ENCODE assay signal across 8 mouse cellular contexts in genomic region chr16:96126684-96127171, GRCm38 (mm10). TPM values are rescaled to one million over a fixed set of nuclear protein-coding genes. Genes with fewer than 3 reads are reported as not detected.
DNase-seq lines count a peak whose midpoint lies in the region; ATAC-seq and TF ChIP-seq lines count a peak whose summit lies in the region.

No protein-coding gene starts in this region.

- peak overlapping the region; percentile 98 for H3K27ac ChIP-seq in heart, postnatal 0 days (ENCODE audit: low read depth)
- H3K27ac ChIP-seq in liver, embryonic 15.5 days (replicated peaks) = peak overlapping the region; percentile 72
- H3K27ac ChIP-seq in neural tube, embryonic 15.5 days (replicated peaks) = peak overlapping the region; percentile 100

- H3K9ac ChIP-seq in heart, postnatal 0 days (replicated peaks; ENCODE audit: low read depth, low read length) = peak overlapping the region; percentile 84
- H3K9ac ChIP-seq in liver, embryonic 15.5 days = peak overlapping the region; percentile 69
- H3K9ac ChIP-seq in neural tube, embryonic 15.5 days (replicated peaks) = peak overlapping the region; percentile 91

- H3K36me3 ChIP-seq in heart, postnatal 0 days (replicated peaks; ENCODE audit: control insufficient read depth, insufficient read depth, low read length) = peaks cover 38% of the 10 kb centered on the region
- peaks cover 31% of the 10 kb centered on the region for H3K36me3 ChIP-seq in liver, embryonic 15.5 days (replicated peaks)
- H3K36me3 ChIP-seq in neural tube, embryonic 15.5 days = peaks cover 35% of the 10 kb centered on the region

- 2% methylated on average over 19 of the region's 19 CpGs for WGBS in heart, postnatal 0 days
- 2% methylated on average over 19 of the region's 19 CpGs for whole genome bisulfite sequencing in liver, embryonic 15.5 days (ENCODE audit: insufficient replicate concordance)
- WGBS in neural tube, embryonic 15.5 days = 6% methylated on average over 19 of the region's 19 CpGs

- H3K27me3 ChIP-seq in heart, postnatal 0 days (ENCODE audit: control insufficient read depth, insufficient read depth, low read length) = no peaks in the 10 kb centered on the region
- peaks cover 21% of the 10 kb centered on the region for H3K27me3 ChIP-seq in liver, embryonic 15.5 days
- H3K27me3 ChIP-seq in neural tube, embryonic 15.5 days (replicated peaks) = no peaks in the 10 kb centered on the region

- TF ChIP-seq CTCF in heart, postnatal 0 days (IDR thresholded peaks at IDR 0.05; ENCODE audit: low read depth) = no peak

- peaks cover 20% of the 10 kb centered on the region for H3K4me1 ChIP-seq in heart, postnatal 0 days (ENCODE audit: control insufficient read depth, insufficient read depth)
- peaks cover 31% of the 10 kb centered on the region for H3K4me1 ChIP-seq in liver, embryonic 15.5 days (replicated peaks)
- peaks cover 35% of the 10 kb centered on the region for H3K4me1 ChIP-seq in neural tube, embryonic 15.5 days

- no peak for ATAC-seq in heart, postnatal 0 days (ENCODE audit: insufficient read depth, low read depth)
- no peak for ATAC-seq in liver, embryonic 15.5 days (ENCODE audit: insufficient read depth)
- ATAC-seq in neural tube, embryonic 15.5 days (ENCODE audit: low FRiP score) = no peak

- H3K4me3 ChIP-seq in heart, postnatal 0 days (ENCODE audit: low read depth, low read length) = peak overlapping the region; percentile 69
- peak overlapping the region; percentile 71 for H3K4me3 ChIP-seq in liver, embryonic 15.5 days (replicated peaks)
- peak overlapping the region; percentile 80 for H3K4me3 ChIP-seq in neural tube, embryonic 15.5 days (replicated peaks)

- peak overlapping the region; percentile 84 for H3K4me2 ChIP-seq in heart, postnatal 0 days (ENCODE audit: low read depth, low read length)
- peak overlapping the region; percentile 92 for H3K4me2 ChIP-seq in liver, embryonic 15.5 days
- H3K4me2 ChIP-seq in neural tube, embryonic 15.5 days = peak overlapping the region; percentile 77

- TF ChIP-seq EP300 in heart, postnatal 0 days (IDR thresholded peaks at IDR 0.05; ENCODE audit: low read depth) = no peak

- peak; percentile 32 for DNase-seq in adrenal gland, postnatal 14 days
- no peak for DNase-seq in adrenal gland, postnatal 25 days
- peak; percentile 34 for DNase-seq in urinary bladder, adult 2 months (ENCODE audit: low spot score)
- no peak for DNase-seq in urinary bladder, postnatal 4 days (ENCODE audit: low spot score in 2 of 2)
- peak; percentile 54 for DNase-seq in heart, postnatal 0 days (ENCODE audit: low spot score)
- DNase-seq in gastrocnemius, postnatal 25 days = no peak

- no peaks in the 10 kb centered on the region for H3K9me3 ChIP-seq in heart, postnatal 0 days (replicated peaks; ENCODE audit: control insufficient read depth, low read length)
- no peaks in the 10 kb centered on the region for H3K9me3 ChIP-seq in liver, embryonic 15.5 days (replicated peaks)
- no peaks in the 10 kb centered on the region for H3K9me3 ChIP-seq in neural tube, embryonic 15.5 days (replicated peaks)

RNA-seq across cellular contexts. Expression of gene Hmgn1, which starts 0.8 kb away (rescaled TPM):
- total RNA-seq in adrenal gland, postnatal 14 days (2021) = 234 and 260 TPM in 2 replicates
- 234 and 254 TPM in 2 replicates for total RNA-seq in adrenal gland, postnatal 25 days (2021)
- 178 and 181 TPM in 2 replicates for polyA plus RNA-seq in urinary bladder, adult 2 months (2012; rRNA removed)
- total RNA-seq in heart, postnatal 0 days (2014; rRNA removed; ENCODE audit: low replicate concordance) = 56.7 and 76.8 TPM in 2 replicates
- polyA plus RNA-seq in heart, postnatal 0 days (2015; fragmentation: Nextera tagmentation; extraction: Ambion mirVana) = 157 and 159 TPM in 2 replicates
- 88.6 and 95.1 TPM in 2 replicates for polyA plus RNA-seq in liver, embryonic 15.5 days (2015; fragmentation: Nextera tagmentation; extraction: Ambion mirVana)
- 273 and 319 TPM in 2 replicates for polyA plus RNA-seq in neural tube, embryonic 15.5 days (2015; fragmentation: Nextera tagmentation; extraction: Ambion mirVana)
- 10 to 100 TPM; 30.2 to 38.5 TPM for total RNA-seq in gastrocnemius, postnatal 25 days (2021)

RNA-seq across cellular contexts. Expression of gene Wrb, which starts 18.5 kb away (rescaled TPM):
- total RNA-seq in adrenal gland, postnatal 14 days (2021) = 17.7 and 23.2 TPM in 2 replicates
- 23.5 and 38.5 TPM in 2 replicates for total RNA-seq in adrenal gland, postnatal 25 days (2021)
- polyA plus RNA-seq in urinary bladder, adult 2 months (2012; rRNA removed) = 38.2 and 51.0 TPM in 2 replicates
- total RNA-seq in heart, postnatal 0 days (2014; rRNA removed; ENCODE audit: low replicate concordance) = 38.3 and 54.7 TPM in 2 replicates
- 28.4 and 28.9 TPM in 2 replicates for polyA plus RNA-seq in heart, postnatal 0 days (2015; fragmentation: Nextera tagmentation; extraction: Ambion mirVana)
- 10.2 and 10.5 TPM in 2 replicates for polyA plus RNA-seq in liver, embryonic 15.5 days (2015; fragmentation: Nextera tagmentation; extraction: Ambion mirVana)
- 169 and 199 TPM in 2 replicates for polyA plus RNA-seq in neural tube, embryonic 15.5 days (2015; fragmentation: Nextera tagmentation; extraction: Ambion mirVana)
- 1 to 10 TPM; 9.5 to 9.8 TPM for total RNA-seq in gastrocnemius, postnatal 25 days (2021)

RNA-seq across cellular contexts. Expression of gene Brwd1, which starts 44.4 kb away (rescaled TPM):
- total RNA-seq in adrenal gland, postnatal 14 days (2021) = 70.4 and 74.8 TPM in 2 replicates
- 80.8 and 101 TPM in 2 replicates for total RNA-seq in adrenal gland, postnatal 25 days (2021)
- 47.4 and 50.1 TPM in 2 replicates for polyA plus RNA-seq in urinary bladder, adult 2 months (2012; rRNA removed)
- total RNA-seq in heart, postnatal 0 days (2014; rRNA removed; ENCODE audit: low replicate concordance) = 69.0 and 72.1 TPM in 2 replicates
- 53.0 and 55.9 TPM in 2 replicates for polyA plus RNA-seq in heart, postnatal 0 days (2015; fragmentation: Nextera tagmentation; extraction: Ambion mirVana)
- polyA plus RNA-seq in liver, embryonic 15.5 days (2015; fragmentation: Nextera tagmentation; extraction: Ambion mirVana) = 12.1 and 14.7 TPM in 2 replicates
- 199 and 230 TPM in 2 replicates for polyA plus RNA-seq in neural tube, embryonic 15.5 days (2015; fragmentation: Nextera tagmentation; extraction: Ambion mirVana)
- 10 to 100 TPM; 59.2 to 63.4 TPM for total RNA-seq in gastrocnemius, postnatal 25 days (2021)

Comparison
In these comparisons a context has a peak if more than half of its experiments do, and no peak if none do; other contexts are left out.
1. DNase-seq: peak in adrenal gland, postnatal 14 days (single experiment), urinary bladder, adult 2 months (single experiment) and heart, postnatal 0 days (single experiment); none in adrenal gland, postnatal 25 days (single experiment), urinary bladder, postnatal 4 days (0 of 2) and gastrocnemius, postnatal 25 days (single experiment).
2. Peak in every context shown above with its lines, with median percentiles within 50 percentile points of each other: H3K27ac ChIP-seq, H3K4me2 ChIP-seq, H3K4me3 ChIP-seq and H3K9ac ChIP-seq.